Mouse (Mus musculus): ENCODE data around the gene Gm20838. TPM values are rescaled to one million over a fixed set of nuclear protein-coding genes. Genes with fewer than 3 reads are reported as not detected.

Gene Gm20838
- not detected in 2 replicates for polyA plus RNA-seq (2015; fragmentation: Nextera tagmentation; extraction: Ambion mirVana)

DNA sequence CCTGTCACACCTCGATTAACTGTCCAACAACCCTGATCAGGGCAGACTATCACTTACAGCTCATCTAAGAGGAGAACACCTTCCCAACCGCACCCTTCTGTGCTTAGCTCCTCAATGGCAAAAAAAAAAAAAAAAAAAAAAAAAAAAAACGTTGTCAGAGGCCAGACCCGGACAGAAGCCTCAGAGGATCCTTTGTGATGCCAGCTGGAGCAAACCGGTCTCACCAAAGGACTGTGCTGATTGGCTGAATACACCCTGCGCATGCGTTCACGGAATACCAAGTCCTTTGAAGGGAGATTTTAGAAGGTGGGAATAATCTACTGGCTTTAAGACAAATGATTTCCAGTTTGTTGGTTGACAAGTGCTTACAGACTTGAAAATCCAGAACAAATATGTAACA is at the start of gene Gm20838:
Gene Gm20838, minus strand, starts transcription at position 101 of the 400 bp plus-strand sequence.

All from urinary bladder, postnatal 0 days (tissue).